Mouse (Mus musculus) liver, postnatal 0 days (tissue): ENCODE results near the gene Dlg1. TPM values are rescaled to one million over a fixed set of nuclear protein-coding genes. Genes with fewer than 3 reads are reported as not detected.

ENCODE experiments used
- ATAC-seq: fragments of 200-750 bp; cut with Nextera tagmentation; 2 replicates; pipeline ENCODE4 v1.8.0; 2017; ENCODE audit warnings: mild to moderate bottlenecking, moderate library complexity
- DNase-seq: peaks from one replicate; pipeline ENCODE4 v3.0.0-alpha.2; 2016
- H3K27ac ChIP-seq: fragments of 300-500 bp; sonication (generic); 2 replicates; pipeline ENCODE4 v1.5.1; 2014; ENCODE audit warnings: antibody characterized with exemption, moderate library complexity, mild to moderate bottlenecking, low read depth
- H3K27me3 ChIP-seq: fragments of 300-500 bp; sonication (generic); 2 replicates; pipeline ENCODE4 v1.6.1; 2014; ENCODE audit warnings: low read length, control low read depth, mixed read lengths; ENCODE audit not compliant: insufficient read depth
- H3K36me3 ChIP-seq: fragments of 300-500 bp; sonication (generic); replicated peaks from 2 replicates; pipeline ENCODE4 v1.6.1; 2014; ENCODE audit warnings: mild to moderate bottlenecking, control low read depth, low read length, moderate library complexity, mixed read lengths; ENCODE audit not compliant: insufficient read depth
- H3K4me1 ChIP-seq: fragments of 300-500 bp; sonication (generic); 2 replicates; pipeline ENCODE4 v1.6.1; 2014; ENCODE audit warnings: antibody characterized with exemption, mild to moderate bottlenecking, control low read depth; ENCODE audit not compliant: insufficient read depth
- H3K4me2 ChIP-seq: fragments of 300-500 bp; sonication (generic); 2 replicates; pipeline ENCODE4 v1.6.1; 2014; ENCODE audit warnings: low read depth, mild to moderate bottlenecking, low read length, moderate library complexity, mixed read lengths
- H3K4me3 ChIP-seq: fragments of 300-500 bp; sonication (generic); 2 replicates; pipeline ENCODE4 v1.5.1; 2014; ENCODE audit warnings: low read depth, low read length
- H3K9ac ChIP-seq: fragments of 300-500 bp; sonication (generic); replicated peaks from 2 replicates; pipeline ENCODE4 v1.6.1; 2014; ENCODE audit warnings: mild to moderate bottlenecking, moderate library complexity
- H3K9me3 ChIP-seq: fragments of 300-500 bp; sonication (generic); 2 replicates; pipeline ENCODE4 v1.6.1; 2016; ENCODE audit warnings: mild to moderate bottlenecking, control low read depth, low read length, mixed read lengths
- CTCF ChIP-seq: sonication (generic); IDR thresholded peaks from 2 replicates; pipeline ENCODE4 v1.5.1; 2016; ENCODE audit warnings: antibody characterized with exemption, low read depth
- EP300 ChIP-seq: IDR thresholded peaks from 2 replicates; pipeline ENCODE4 v1.6.1; 2016; ENCODE audit warnings: antibody characterized with exemption, low read depth, mild to moderate bottlenecking
- WGBS: fragments of 180-500 bp; shearing (Covaris S2); extraction: QIAGEN DNeasy Blood & Tissue Kit; methylation state at CpG from one replicate; pipeline ENCODE4 v1.1.7; 2014; ENCODE audit not compliant: insufficient replicate concordance; 5-methylcytosine and 5-hydroxymethylcytosine counted together
- polyA plus RNA-seq: library from polyadenylated mRNA; unstranded; fragments of >200 nt; fragmentation: Nextera tagmentation; extraction: Ambion mirVana; gene quantifications from 2 replicates; pipeline ENCODE4 v1.2.1, GENCODE M21; 2015

The Dlg1 gene
- polyA plus RNA-seq, 1 experiment from 2014 or later: 5.6 TPM

DNA sequence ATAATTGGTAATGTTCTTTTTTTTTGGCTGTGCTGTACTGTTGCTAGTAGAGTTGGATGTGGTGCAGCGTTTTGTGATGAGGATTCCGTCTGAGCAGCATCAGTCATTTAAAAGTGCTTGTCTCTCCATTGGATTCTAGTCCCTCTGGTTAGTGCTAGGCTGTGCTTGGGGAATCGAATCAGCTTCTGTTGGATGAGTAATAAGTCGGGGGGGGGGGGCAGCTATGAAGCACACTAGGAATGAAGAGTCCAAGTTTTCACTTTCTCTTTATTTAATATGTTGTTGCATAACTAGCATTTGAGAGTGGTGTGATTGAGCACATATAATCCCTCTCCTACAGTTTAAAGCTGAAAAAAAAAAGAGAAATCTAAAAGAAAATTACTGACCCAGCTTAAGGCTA lies 21.5 kb downstream of the Dlg1 start:
- Histone ChIP-seq H3K27me3 (no peaks in the 10 kb centered on the region), H3K4me1 (no peaks in the 10 kb centered on the region), H3K4me3 (no peak overlapping the region), H3K27ac (no peak overlapping the region), H3K4me2 (no peak overlapping the region), H3K9ac (no peak overlapping the region), H3K36me3 (0 out of 2 replicates have a peak, but pooled peaks cover 3% of the 10 kb centered on the region), H3K9me3 (no peaks in the 10 kb centered on the region)
- TF ChIP-seq CTCF (no peak), EP300 (no peak)
- 87% methylated on average over 4 of the region's 4 CpGs for WGBS
- DNase-seq: no peak
- no peak for ATAC-seq

- Histone ChIP-seq H3K4me1 (peaks cover 3% of the 10 kb centered on the region; the same call in 1 of the 2 replicates), H3K27me3 (no peaks in the 10 kb centered on the region), H3K36me3 (0 out of 2 replicates have a peak, but pooled peaks cover 3% of the 10 kb centered on the region), H3K27ac (no peak overlapping the region), H3K9me3 (no peaks in the 10 kb centered on the region), H3K4me2 (no peak overlapping the region), H3K4me3 (no peak overlapping the region), H3K9ac (no peak overlapping the region)
- no peak for TF ChIP-seq EP300
- TF ChIP-seq CTCF: no peak
- DNase-seq (no peak), ATAC-seq (no peak)
Observed at GRCm38 (mm10) chr16:31687766-31688165, 24.5 kb downstream of the Dlg1 start.

GRCm38 (mm10) chr16:31695286-31696020 lies 32.2 kb downstream of the Dlg1 start:
- ATAC-seq (no peak), DNase-seq (no peak)
- 75% methylated on average over 11 of the region's 11 CpGs for WGBS
- Histone ChIP-seq H3K4me1 (no peaks in the 10 kb centered on the region), H3K4me3 (no peak overlapping the region), H3K9ac (no peak overlapping the region), H3K4me2 (no peak overlapping the region), H3K36me3 (no peaks in the 10 kb centered on the region), H3K27me3 (no peaks in the 10 kb centered on the region), H3K27ac (no peak overlapping the region), H3K9me3 (no peaks in the 10 kb centered on the region)
- no peak for TF ChIP-seq EP300
- no peak for TF ChIP-seq CTCF

- Histone ChIP-seq H3K27me3 (no peaks in the 10 kb centered on the region), H3K4me1 (no peaks in the 10 kb centered on the region), H3K4me3 (no peak overlapping the region), H3K9me3 (no peaks in the 10 kb centered on the region), H3K4me2 (no peak overlapping the region), H3K36me3 (no peaks in the 10 kb centered on the region), H3K9ac (no peak overlapping the region), H3K27ac (no peak overlapping the region)
- DNase-seq (no peak), ATAC-seq (no peak)
- TF ChIP-seq CTCF (no peak), EP300 (no peak)
- 43% methylated on average over 6 of the region's 6 CpGs for WGBS
Observed at GRCm38 (mm10) chr16:31696367-31696766, 33.1 kb downstream of the Dlg1 start.

DNA sequence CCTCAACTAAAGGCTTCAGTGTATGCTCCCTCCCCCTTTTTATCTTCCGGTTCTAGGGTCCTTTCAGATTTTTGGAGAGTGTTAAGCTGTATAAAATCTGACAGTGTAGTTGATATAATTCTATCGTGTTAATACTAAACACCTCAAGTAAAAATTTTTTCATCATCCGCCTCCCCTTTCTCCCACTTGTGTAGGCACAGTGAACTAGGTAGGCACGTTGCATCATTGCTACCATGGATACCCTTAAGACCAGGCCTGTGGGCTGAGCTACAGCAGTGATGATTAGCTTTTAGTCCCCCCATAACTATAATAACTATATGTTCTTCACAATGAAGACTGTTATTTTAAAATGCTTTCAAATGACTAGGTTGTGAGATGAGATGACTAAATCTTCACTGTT lies 34.1 kb downstream of the Dlg1 start:
- H3K4me3 ChIP-seq: no peak overlapping the region
- H3K4me1 ChIP-seq: no peaks in the 10 kb centered on the region
- H3K4me2 ChIP-seq: no peak overlapping the region
- no peak overlapping the region for H3K27ac ChIP-seq
- no peak for ATAC-seq
- 75% methylated on average over 4 of the region's 4 CpGs for WGBS
- H3K9ac ChIP-seq: no peak overlapping the region
- no peaks in the 10 kb centered on the region for H3K36me3 ChIP-seq
- H3K27me3 ChIP-seq: no peaks in the 10 kb centered on the region
- no peak for DNase-seq
- H3K9me3 ChIP-seq: no peaks in the 10 kb centered on the region
- no peak for TF ChIP-seq CTCF
- TF ChIP-seq EP300: no peak

- WGBS: 20% methylated on average over 2 of the region's 2 CpGs
- Histone ChIP-seq H3K9me3 (no peaks in the 10 kb centered on the region), H3K27ac (no peak overlapping the region), H3K4me3 (no peak overlapping the region), H3K9ac (no peak overlapping the region), H3K27me3 (no peaks in the 10 kb centered on the region), H3K36me3 (no peaks in the 10 kb centered on the region), H3K4me2 (no peak overlapping the region), H3K4me1 (no peaks in the 10 kb centered on the region)
- ATAC-seq: no peak
- TF ChIP-seq CTCF (peak; percentile 41), EP300 (no peak)
- DNase-seq: no peak
Observed at GRCm38 (mm10) chr16:31705213-31705612, 42.0 kb downstream of the Dlg1 start.

DNA sequence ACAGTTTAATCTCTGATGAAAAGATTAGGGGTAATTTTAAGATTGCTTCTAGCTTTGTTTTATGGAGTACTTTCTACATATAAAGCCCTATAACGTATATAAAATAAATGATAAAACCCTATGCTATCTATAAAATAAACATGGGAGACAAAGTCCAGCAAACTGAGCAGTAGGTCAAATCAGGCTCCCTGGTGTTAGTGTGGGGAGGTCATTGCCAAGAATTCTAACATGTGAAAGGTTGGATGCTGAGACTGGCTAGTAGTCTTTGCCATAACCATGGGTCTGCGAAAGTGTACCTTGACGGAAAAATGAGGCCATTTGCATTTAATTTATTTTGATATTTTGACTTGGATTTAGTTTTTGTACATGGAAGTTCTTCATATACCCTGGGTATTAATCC lies 42.7 kb downstream of the Dlg1 start:
- H3K36me3 ChIP-seq: no peaks in the 10 kb centered on the region
- no peak overlapping the region for H3K4me3 ChIP-seq
- no peaks in the 10 kb centered on the region for H3K27me3 ChIP-seq
- H3K9me3 ChIP-seq: no peaks in the 10 kb centered on the region
- H3K27ac ChIP-seq: no peak overlapping the region
- no peak for DNase-seq
- H3K4me1 ChIP-seq: no peaks in the 10 kb centered on the region
- no peak overlapping the region for H3K4me2 ChIP-seq
- TF ChIP-seq EP300: no peak
- TF ChIP-seq CTCF: no peak
- no peak overlapping the region for H3K9ac ChIP-seq
- 93% methylated on average over 3 of the region's 3 CpGs for WGBS
- no peak for ATAC-seq
